Mouse (Mus musculus) embryonic fibroblast, embryonic 13.5 days (primary cell): ENCODE data around the gene Taar7e.

Source experiments
- CTCF ChIP-seq: IDR thresholded peaks from 2 replicates; pipeline ENCODE4 v1.5.1; 2011; ENCODE audit warnings: mild to moderate bottlenecking, control low read depth, low read length, moderate library complexity, borderline replicate concordance; ENCODE audit not compliant: insufficient read depth
- POLR2A ChIP-seq: IDR thresholded peaks from 2 replicates; pipeline ENCODE4 v1.6.1; 2011; ENCODE audit warnings: low read depth, mild to moderate bottlenecking, control low read depth, low read length, moderate library complexity

DNA sequence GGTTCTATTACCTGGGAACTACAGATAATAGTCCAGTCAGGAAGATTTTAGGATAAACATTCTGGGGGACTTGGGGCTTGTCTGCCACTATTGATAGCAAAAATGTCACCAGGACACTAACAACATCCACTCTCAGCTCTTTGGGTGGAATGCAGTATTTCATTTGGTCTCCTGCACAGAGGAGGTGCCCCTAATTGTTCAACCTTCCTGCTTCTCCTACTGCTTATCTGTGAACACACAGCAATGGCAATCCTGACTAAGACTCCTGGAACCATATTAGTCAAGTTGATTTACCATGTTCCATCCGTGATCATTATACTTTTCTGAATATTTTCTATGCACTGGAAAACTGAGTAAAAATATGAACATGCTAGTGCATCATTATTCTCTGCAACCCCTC, 29.3 kb upstream of the Taar7e start:
- no peak for TF ChIP-seq CTCF
- no peak for TF ChIP-seq POLR2A
